In the genomic region with DNA sequence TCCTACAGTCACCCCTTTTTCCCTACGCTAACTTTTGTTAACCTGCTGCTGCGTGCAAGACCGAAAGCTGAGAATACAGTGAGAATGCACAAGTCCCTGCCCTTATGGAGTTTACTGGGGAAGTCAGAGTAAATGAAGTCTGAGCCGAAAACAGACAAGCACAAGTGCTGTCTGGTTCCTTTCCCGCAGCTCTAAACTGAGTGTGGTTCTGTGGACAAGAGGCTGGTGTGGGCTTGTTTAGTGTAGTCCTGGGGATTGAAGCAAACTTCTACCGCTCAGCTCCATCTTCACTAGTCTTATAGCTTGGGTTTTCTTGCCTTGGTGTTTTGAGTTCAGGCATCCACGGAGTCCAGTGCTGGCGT, we compare ENCODE assay signal across 8 mouse cellular contexts. TPM values are rescaled to one million over a fixed set of nuclear protein-coding genes. Genes with fewer than 3 reads are reported as not detected.
DNase-seq lines count a peak whose midpoint lies in the region; ATAC-seq and TF ChIP-seq lines count a peak whose summit lies in the region.

No protein-coding gene starts in this region.

- peak; percentile 18 for ATAC-seq in CD4-positive, CD25-positive, alpha-beta regulatory T cell, adult 4 months
- ATAC-seq in forebrain, embryonic 13.5 days, result peak; percentile 22; the same call in 1 of the 2 replicates
- ATAC-seq in liver, embryonic 15.5 days (ENCODE audit: insufficient read depth), result peak; percentile 23

- peak overlapping the region; percentile 65 for H3K9ac ChIP-seq in forebrain, embryonic 13.5 days
- H3K9ac ChIP-seq in liver, embryonic 15.5 days, result peak overlapping the region; percentile 97

- H3K36me3 ChIP-seq in forebrain, embryonic 13.5 days (ENCODE audit: poor library complexity, severe bottlenecking), result no peaks in the 10 kb centered on the region
- H3K36me3 ChIP-seq in liver, embryonic 15.5 days (replicated peaks), result no peaks in the 10 kb centered on the region

- 35% methylated on average over 8 of the region's 8 CpGs for WGBS in forebrain, embryonic 13.5 days
- WGBS in liver, embryonic 15.5 days (ENCODE audit: insufficient replicate concordance), result 33% methylated on average over 8 of the region's 8 CpGs

- no peaks in the 10 kb centered on the region for H3K9me3 ChIP-seq in forebrain, embryonic 13.5 days (replicated peaks)
- H3K9me3 ChIP-seq in liver, embryonic 15.5 days (replicated peaks), result no peaks in the 10 kb centered on the region

- H3K4me3 ChIP-seq in gastrocnemius, adult 2 months, result peak overlapping the region; percentile 97
- peak overlapping the region; percentile 93 for H3K4me3 ChIP-seq in forebrain, embryonic 13.5 days
- H3K4me3 ChIP-seq in liver, embryonic 15.5 days (replicated peaks), result peak overlapping the region; percentile 89

- peaks cover 39% of the 10 kb centered on the region for H3K4me1 ChIP-seq in forebrain, embryonic 13.5 days
- H3K4me1 ChIP-seq in liver, embryonic 15.5 days (replicated peaks), result peaks cover 44% of the 10 kb centered on the region

- intact Hi-C loops in gastrocnemius, adult 2 months (cut with DNase I), result no loop called here
- intact Hi-C loops in gastrocnemius, postnatal 36 days (cut with DNase I), result loop anchor here (2.0 kb wide), 1 partner anchor 18 kb away; a partner anchor contains a TSS
- intact Hi-C loops in left cerebral cortex, postnatal 14 days (cut with DNase I), result no loop called here

- H3K4me2 ChIP-seq in forebrain, embryonic 13.5 days, result peak overlapping the region; percentile 89
- peak overlapping the region; percentile 88 for H3K4me2 ChIP-seq in liver, embryonic 15.5 days

- no peak for TF ChIP-seq CTCF in gastrocnemius, adult 2 months (IDR thresholded peaks at IDR 0.05)

- H3K27me3 ChIP-seq in forebrain, embryonic 13.5 days, result no peaks in the 10 kb centered on the region
- H3K27me3 ChIP-seq in liver, embryonic 15.5 days, result peaks cover 6% of the 10 kb centered on the region; the same call in 1 of the 2 replicates

- DNase-seq in gastrocnemius, adult 2 months, result no peak
- DNase-seq in gastrocnemius, postnatal 36 days, result no peak
- DNase-seq in B cell, adult 2 months, result no peak
- DNase-seq in layer of hippocampus, postnatal 36 days, result no peak
- no peak for DNase-seq in left cerebral cortex, postnatal 14 days (ENCODE audit: low spot score in 2 of 2)

- H3K27ac ChIP-seq in gastrocnemius, adult 2 months, result peak overlapping the region; percentile 99
- peak overlapping the region; percentile 61 for H3K27ac ChIP-seq in forebrain, embryonic 13.5 days
- peak overlapping the region; percentile 94 for H3K27ac ChIP-seq in liver, embryonic 15.5 days (replicated peaks)

RNA-seq across cellular contexts. Expression of a gene that starts 0.4 kb away (rescaled TPM):
- total RNA-seq in gastrocnemius, adult 2 months (2021), result 10 to 100 TPM; 35.3 to 37.0 TPM
- 10 to 100 TPM; 30.9 to 33.6 TPM for total RNA-seq in gastrocnemius, postnatal 36 days (2021)
- 10 to 100 TPM; 48.2 to 69.3 TPM for polyA plus RNA-seq in CD4-positive, CD25-positive, alpha-beta regulatory T cell, adult 4 months (2017; shearing (Covaris generic))
- 107 and 111 TPM in 2 replicates for polyA plus RNA-seq in forebrain, embryonic 13.5 days (2015; fragmentation: Nextera tagmentation; extraction: Ambion mirVana)
- 24.2 and 26.2 TPM in 2 replicates for polyA plus RNA-seq in liver, embryonic 15.5 days (2015; fragmentation: Nextera tagmentation; extraction: Ambion mirVana)
- 10 to 100 TPM; 59.0 to 67.2 TPM for total RNA-seq in layer of hippocampus, postnatal 36 days (2021)
- total RNA-seq in left cerebral cortex, postnatal 14 days (2021), result 10 to 100 TPM; 63.1 to 68.6 TPM

RNA-seq across cellular contexts. Expression of a gene that starts 18.5 kb away (rescaled TPM):
- total RNA-seq in gastrocnemius, adult 2 months (2021), result 10 to 100 TPM in 1 of 2 experiments, 1 to 10 TPM in 1; 9.3 to 10.1 TPM
- total RNA-seq in gastrocnemius, postnatal 36 days (2021), result 1 to 10 TPM; 6.1 to 8.3 TPM
- 10 to 100 TPM; 33.4 to 61.0 TPM for polyA plus RNA-seq in CD4-positive, CD25-positive, alpha-beta regulatory T cell, adult 4 months (2017; shearing (Covaris generic))
- 46.7 and 50.0 TPM in 2 replicates for polyA plus RNA-seq in forebrain, embryonic 13.5 days (2015; fragmentation: Nextera tagmentation; extraction: Ambion mirVana)
- 35.7 and 37.6 TPM in 2 replicates for polyA plus RNA-seq in liver, embryonic 15.5 days (2015; fragmentation: Nextera tagmentation; extraction: Ambion mirVana)
- total RNA-seq in layer of hippocampus, postnatal 36 days (2021), result 10 to 100 TPM; 28.6 to 34.2 TPM
- 10 to 100 TPM; 29.0 to 31.3 TPM for total RNA-seq in left cerebral cortex, postnatal 14 days (2021)
